Mouse (Mus musculus): Measurements from ENCODE around the gene Tet3. TPM values are rescaled to one million over a fixed set of nuclear protein-coding genes. Genes with fewer than 3 reads are reported as not detected.

Tet3 gene
- polyA plus RNA-seq, 1 experiment, result 2.0 TPM

DNA sequence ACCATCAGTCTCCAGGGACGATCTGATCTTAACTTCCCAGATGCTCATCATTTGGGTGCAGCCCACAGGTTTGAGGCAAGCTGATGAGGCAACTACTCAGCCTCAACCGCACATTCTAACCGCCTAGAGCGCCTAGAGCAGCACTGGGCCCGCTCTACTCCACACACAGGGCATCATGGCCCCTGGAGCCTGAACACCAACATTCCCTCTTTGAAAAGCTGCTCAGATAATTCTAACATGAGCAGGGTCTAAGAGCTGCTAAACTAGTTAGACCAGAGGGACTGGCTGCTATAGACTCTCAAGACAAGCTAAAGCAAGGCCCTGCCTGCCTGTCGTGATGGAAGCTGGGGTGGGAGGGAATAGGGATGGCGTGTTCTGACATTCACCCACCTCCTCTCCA lies 25.9 kb downstream of the Tet3 start:
- Histone ChIP-seq H3K36me3 (ENCODE audit: control insufficient read depth, insufficient read depth, low read length) (no peaks in the 10 kb centered on the region), H3K4me3 (ENCODE audit: control insufficient read depth, low read depth, low read length) (no peak overlapping the region), H3K4me1 (ENCODE audit: control insufficient read depth, insufficient read depth, low read length) (no peaks in the 10 kb centered on the region), H3K27me3 (ENCODE audit: control insufficient read depth, insufficient read depth, low read length) (no peaks in the 10 kb centered on the region), H3K27ac (ENCODE audit: control insufficient read depth, insufficient read depth, low read depth, low read length) (no peak overlapping the region)
- TF ChIP-seq CTCF (IDR thresholded peaks at IDR 0.05; ENCODE audit: control insufficient read depth, insufficient read depth, insufficient replicate concordance, low read depth, low read length) (no peak), POLR2A (IDR thresholded peaks at IDR 0.05; ENCODE audit: control insufficient read depth, low read depth, low read length) (no peak)

DNA sequence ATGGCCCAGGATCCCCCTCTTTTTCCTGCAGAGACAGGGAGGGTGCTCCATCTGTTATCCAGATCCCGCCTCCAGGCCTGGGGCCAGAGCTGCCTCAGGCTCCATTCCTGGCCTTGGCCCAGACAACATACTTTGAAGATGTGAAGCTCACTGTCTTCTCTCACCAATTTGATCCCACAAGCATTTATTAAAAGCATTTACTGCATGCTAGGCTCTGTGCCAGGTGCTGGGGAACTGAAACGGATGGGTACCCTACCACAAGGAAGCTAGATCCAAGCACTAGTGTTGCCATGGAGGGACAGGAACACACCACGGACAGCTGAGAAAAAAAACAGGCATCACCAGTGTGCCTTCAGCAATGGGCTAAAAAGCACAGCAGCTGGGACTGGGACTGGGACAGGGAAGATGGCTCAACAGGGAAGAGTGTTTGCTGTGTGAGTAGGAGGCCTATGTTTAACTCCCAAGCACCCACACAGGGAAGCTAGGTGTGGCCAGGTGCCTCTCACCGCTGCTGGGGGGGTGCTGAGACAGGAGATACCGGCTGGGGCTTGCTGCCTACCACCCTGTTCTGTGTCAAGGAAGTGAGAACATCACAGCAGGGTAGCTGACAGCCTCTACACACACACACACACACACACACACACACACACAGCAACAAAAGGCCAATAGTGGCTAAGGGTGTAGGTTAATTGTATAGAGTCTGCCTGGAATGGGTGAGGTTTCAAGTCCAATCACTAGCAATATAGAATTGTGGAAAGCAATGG lies 30.7 kb downstream of the Tet3 start:
- no peak overlapping the region for H3K27ac ChIP-seq (ENCODE audit: control insufficient read depth, insufficient read depth, low read depth, low read length)
- H3K4me1 ChIP-seq (ENCODE audit: control insufficient read depth, insufficient read depth, low read length), result no peaks in the 10 kb centered on the region

DNA sequence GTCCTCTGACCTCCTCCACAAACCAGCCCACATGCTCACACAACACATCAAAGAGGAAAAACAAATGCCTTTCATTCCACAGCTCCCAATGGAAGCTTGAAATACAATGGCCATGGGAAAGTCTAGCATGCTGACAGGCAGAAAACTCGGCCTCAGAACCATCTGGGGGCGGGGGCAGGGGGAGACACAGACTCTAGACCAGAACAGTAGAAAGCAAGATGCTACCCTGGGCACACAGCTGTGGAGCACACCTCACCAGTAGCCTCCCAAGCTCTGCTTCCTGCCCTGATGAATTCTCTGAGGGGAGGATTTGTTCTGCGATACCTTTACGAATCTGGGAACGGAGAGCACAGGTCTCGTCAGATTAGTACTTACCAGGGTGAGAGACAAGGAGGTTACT lies 31.4 kb downstream of the Tet3 start:
- Histone ChIP-seq H3K4me1 (ENCODE audit: control insufficient read depth, insufficient read depth, low read length) (no peaks in the 10 kb centered on the region), H3K27ac (ENCODE audit: control insufficient read depth, insufficient read depth, low read depth, low read length) (no peak overlapping the region), H3K36me3 (ENCODE audit: control insufficient read depth, insufficient read depth, low read length) (no peaks in the 10 kb centered on the region), H3K4me3 (ENCODE audit: control insufficient read depth, low read depth, low read length) (no peak overlapping the region), H3K27me3 (ENCODE audit: control insufficient read depth, insufficient read depth, low read length) (no peaks in the 10 kb centered on the region)
- TF ChIP-seq CTCF (IDR thresholded peaks at IDR 0.05; ENCODE audit: control insufficient read depth, insufficient read depth, insufficient replicate concordance, low read depth, low read length) (no peak), POLR2A (IDR thresholded peaks at IDR 0.05; ENCODE audit: control insufficient read depth, low read depth, low read length) (no peak)

More for the DNA sequence above, 30.7 kb downstream of the Tet3 start:
- H3K36me3 ChIP-seq (ENCODE audit: control insufficient read depth, insufficient read depth, low read length), result no peaks in the 10 kb centered on the region
- H3K4me3 ChIP-seq (ENCODE audit: control insufficient read depth, low read depth, low read length), result no peak overlapping the region
- no peaks in the 10 kb centered on the region for H3K27me3 ChIP-seq (ENCODE audit: control insufficient read depth, insufficient read depth, low read length)
- TF ChIP-seq POLR2A (IDR thresholded peaks at IDR 0.05; ENCODE audit: control insufficient read depth, low read depth, low read length) (no peak), CTCF (IDR thresholded peaks at IDR 0.05; ENCODE audit: control insufficient read depth, insufficient read depth, insufficient replicate concordance, low read depth, low read length) (no peak)

GRCm38 (mm10) chr6:83426576-83426975 lies 32.3 kb downstream of the Tet3 start:
- Histone ChIP-seq H3K27ac (ENCODE audit: control insufficient read depth, insufficient read depth, low read depth, low read length) (no peak overlapping the region), H3K4me1 (ENCODE audit: control insufficient read depth, insufficient read depth, low read length) (no peaks in the 10 kb centered on the region; the same call in 1 of the 2 replicates), H3K27me3 (ENCODE audit: control insufficient read depth, insufficient read depth, low read length) (no peaks in the 10 kb centered on the region), H3K36me3 (ENCODE audit: control insufficient read depth, insufficient read depth, low read length) (no peaks in the 10 kb centered on the region), H3K4me3 (ENCODE audit: control insufficient read depth, low read depth, low read length) (no peak overlapping the region)
- TF ChIP-seq CTCF (IDR thresholded peaks at IDR 0.05; ENCODE audit: control insufficient read depth, insufficient read depth, insufficient replicate concordance, low read depth, low read length), result no peak
- no peak for TF ChIP-seq POLR2A (IDR thresholded peaks at IDR 0.05; ENCODE audit: control insufficient read depth, low read depth, low read length)

DNA sequence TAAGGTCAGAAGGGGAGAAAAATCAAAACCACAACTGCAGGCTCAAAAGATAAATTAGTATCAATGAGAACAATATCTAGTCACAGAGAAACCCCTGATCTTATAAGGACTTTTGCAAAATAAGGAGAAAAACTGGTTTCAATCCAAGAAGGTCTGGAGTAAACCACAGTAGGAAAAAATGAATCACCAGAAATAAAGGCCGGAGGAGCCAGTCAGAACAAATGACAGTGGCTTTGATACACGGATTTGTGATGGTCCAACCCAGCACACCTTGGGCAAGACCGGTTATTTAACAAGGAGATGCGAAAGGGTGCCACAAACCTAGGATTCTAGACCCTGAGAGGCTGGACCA lies 34.9 kb downstream of the Tet3 start:
- Histone ChIP-seq H3K36me3 (ENCODE audit: control insufficient read depth, insufficient read depth, low read length) (no peaks in the 10 kb centered on the region), H3K4me3 (ENCODE audit: control insufficient read depth, low read depth, low read length) (no peak overlapping the region), H3K4me1 (ENCODE audit: control insufficient read depth, insufficient read depth, low read length) (no peaks in the 10 kb centered on the region; the same call in 1 of the 2 replicates), H3K27ac (ENCODE audit: control insufficient read depth, insufficient read depth, low read depth, low read length) (no peak overlapping the region), H3K27me3 (ENCODE audit: control insufficient read depth, insufficient read depth, low read length) (no peaks in the 10 kb centered on the region)
- TF ChIP-seq POLR2A (IDR thresholded peaks at IDR 0.05; ENCODE audit: control insufficient read depth, low read depth, low read length) (no peak), CTCF (IDR thresholded peaks at IDR 0.05; ENCODE audit: control insufficient read depth, insufficient read depth, insufficient replicate concordance, low read depth, low read length) (no peak)

DNA sequence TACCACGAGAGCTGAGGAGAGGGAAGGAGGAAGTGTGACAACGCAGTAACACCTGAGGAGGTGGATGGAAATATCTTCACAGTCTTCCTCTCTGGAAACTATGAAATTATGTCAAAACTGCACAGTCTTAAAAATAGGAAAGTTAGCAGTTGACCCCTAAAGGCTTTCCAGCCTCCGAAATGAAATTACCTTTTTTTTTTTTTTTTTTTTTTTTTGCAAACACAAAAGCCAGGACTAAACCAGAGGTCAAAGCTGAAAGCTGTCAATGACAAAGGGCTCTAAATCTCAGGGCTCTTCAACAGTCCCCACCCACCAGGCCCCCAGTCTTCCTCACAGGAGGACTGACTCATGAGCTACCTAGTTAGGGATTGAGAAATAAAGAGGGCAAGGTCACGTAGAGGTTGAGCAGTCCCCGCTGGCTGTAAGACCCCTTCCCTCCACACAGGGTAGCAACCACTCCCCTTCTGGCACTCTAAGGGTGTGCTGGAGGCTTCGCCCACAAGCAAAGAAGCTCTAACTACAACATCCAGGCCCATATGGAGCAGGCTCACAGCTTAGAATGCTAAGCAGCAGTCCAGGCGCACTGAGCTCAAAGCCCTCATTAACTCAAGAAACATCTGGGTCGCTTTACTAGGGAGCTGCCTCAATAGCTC lies 35.4 kb downstream of the Tet3 start:
- H3K36me3 ChIP-seq (ENCODE audit: control insufficient read depth, insufficient read depth, low read length), result no peaks in the 10 kb centered on the region
- H3K27ac ChIP-seq (ENCODE audit: control insufficient read depth, insufficient read depth, low read depth, low read length), result no peak overlapping the region
- H3K27me3 ChIP-seq (ENCODE audit: control insufficient read depth, insufficient read depth, low read length), result no peaks in the 10 kb centered on the region
- no peaks in the 10 kb centered on the region; the same call in 1 of the 2 replicates for H3K4me1 ChIP-seq (ENCODE audit: control insufficient read depth, insufficient read depth, low read length)
- TF ChIP-seq CTCF (IDR thresholded peaks at IDR 0.05; ENCODE audit: control insufficient read depth, insufficient read depth, insufficient replicate concordance, low read depth, low read length) (no peak), POLR2A (IDR thresholded peaks at IDR 0.05; ENCODE audit: control insufficient read depth, low read depth, low read length) (no peak)
- no peak overlapping the region for H3K4me3 ChIP-seq (ENCODE audit: control insufficient read depth, low read depth, low read length)

DNA sequence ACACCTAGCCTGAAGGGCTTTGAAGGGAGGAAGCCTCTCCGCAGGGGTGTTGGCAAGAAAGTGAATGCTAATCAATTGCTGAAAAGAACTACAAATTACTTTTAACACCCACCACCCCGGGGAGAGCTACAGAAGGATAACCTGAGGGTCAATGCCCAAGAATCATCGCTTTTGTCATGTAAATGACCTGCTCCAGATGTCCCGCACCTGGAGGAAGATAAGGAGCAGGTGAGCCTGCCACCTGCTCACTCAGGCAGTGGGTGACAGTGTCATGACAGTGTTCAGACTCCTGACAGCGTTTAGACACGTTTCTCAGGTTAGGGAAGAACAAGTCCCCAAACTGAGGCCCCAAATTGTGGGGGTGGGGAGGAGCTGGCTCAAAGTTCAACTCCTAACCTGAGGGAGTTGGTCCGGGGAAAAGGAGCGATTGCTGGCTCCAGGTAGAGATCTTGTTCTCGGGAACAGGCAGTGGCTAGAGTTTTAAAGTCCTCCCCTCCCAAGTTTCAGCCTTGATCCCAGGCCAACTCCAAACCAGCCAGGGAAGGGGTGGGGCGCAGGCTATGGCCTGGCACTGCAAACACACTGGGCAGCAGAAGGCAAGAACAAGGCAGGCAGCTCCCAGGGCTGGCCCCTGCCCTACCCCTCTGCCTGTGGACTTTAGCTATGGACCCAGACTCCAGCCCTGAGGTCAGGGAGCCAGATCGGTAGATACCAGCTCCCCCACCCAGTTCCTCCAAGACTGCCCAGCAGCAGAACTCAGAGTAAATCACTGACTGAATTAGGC lies 36.8 kb downstream of the Tet3 start:
- TF ChIP-seq CTCF (IDR thresholded peaks at IDR 0.05; ENCODE audit: control insufficient read depth, insufficient read depth, insufficient replicate concordance, low read depth, low read length), result no peak
- TF ChIP-seq POLR2A (IDR thresholded peaks at IDR 0.05; ENCODE audit: control insufficient read depth, low read depth, low read length), result no peak

More for the DNA sequence above, 36.8 kb downstream of the Tet3 start:
- Histone ChIP-seq H3K36me3 (ENCODE audit: control insufficient read depth, insufficient read depth, low read length) (no peaks in the 10 kb centered on the region), H3K4me1 (ENCODE audit: control insufficient read depth, insufficient read depth, low read length) (no peaks in the 10 kb centered on the region; the same call in 1 of the 2 replicates), H3K27ac (ENCODE audit: control insufficient read depth, insufficient read depth, low read depth, low read length) (no peak overlapping the region), H3K27me3 (ENCODE audit: control insufficient read depth, insufficient read depth, low read length) (no peaks in the 10 kb centered on the region), H3K4me3 (ENCODE audit: control insufficient read depth, low read depth, low read length) (no peak overlapping the region)
